Mouse (Mus musculus): ENCODE measurements at regions not wholly inside any gene's neighbourhood (a gene's known extent, or its start where the extent isn't known, plus 50 kb on each side); places are given as distances from the start of the nearest gene placed in this dataset.

DNA sequence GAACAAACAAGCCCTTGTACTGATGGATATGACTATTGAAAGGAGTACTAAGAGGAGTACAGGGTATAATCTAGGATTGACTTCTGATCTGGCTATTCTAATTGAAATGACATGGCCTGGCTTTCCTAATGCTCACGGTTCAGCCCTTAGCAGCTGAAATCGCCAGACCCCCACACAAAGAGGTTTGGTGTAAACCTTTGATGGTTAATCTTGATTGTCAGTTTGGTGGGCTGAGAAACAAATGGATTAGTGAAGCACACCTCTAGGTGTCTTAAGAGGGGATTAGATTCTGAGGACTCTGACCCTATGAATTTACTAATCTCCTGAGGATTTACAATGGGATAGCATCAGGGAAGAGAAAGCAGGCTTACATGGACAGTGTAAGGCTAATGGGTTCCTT is 623.4 kb upstream of the Adamts9 start:
- DNase-seq (ENCODE audit: extremely low read depth, low read depth, low spot score): no peak
- no peak overlapping the region for H3K27ac ChIP-seq (replicated peaks; ENCODE audit: insufficient read depth, low read depth, low read length)
- H3K79me2 ChIP-seq (ENCODE audit: control insufficient read depth, insufficient read depth, low read length): no peaks in the 10 kb centered on the region
- no peak overlapping the region for H3K9ac ChIP-seq (ENCODE audit: low read depth, low read length)
- H3K4me3 ChIP-seq (ENCODE audit: insufficient read depth, low read depth, low read length): no peak overlapping the region
- no peak for TF ChIP-seq CTCF (IDR thresholded peaks at IDR 0.05; ENCODE audit: low read depth, low read length)
- TF ChIP-seq POLR2A (IDR thresholded peaks at IDR 0.05; ENCODE audit: extremely low read depth, insufficient read depth, low read length): no peak
- WGBS: 37% methylated on average over 2 of the region's 2 CpGs
- no peaks in the 10 kb centered on the region for H3K4me1 ChIP-seq (ENCODE audit: control insufficient read depth, insufficient read depth, low read length)
- H3K36me3 ChIP-seq (ENCODE audit: control insufficient read depth, insufficient read depth, low read length): no peaks in the 10 kb centered on the region
- H3K27me3 ChIP-seq (ENCODE audit: control insufficient read depth, insufficient read depth, low read length): no peaks in the 10 kb centered on the region

DNA sequence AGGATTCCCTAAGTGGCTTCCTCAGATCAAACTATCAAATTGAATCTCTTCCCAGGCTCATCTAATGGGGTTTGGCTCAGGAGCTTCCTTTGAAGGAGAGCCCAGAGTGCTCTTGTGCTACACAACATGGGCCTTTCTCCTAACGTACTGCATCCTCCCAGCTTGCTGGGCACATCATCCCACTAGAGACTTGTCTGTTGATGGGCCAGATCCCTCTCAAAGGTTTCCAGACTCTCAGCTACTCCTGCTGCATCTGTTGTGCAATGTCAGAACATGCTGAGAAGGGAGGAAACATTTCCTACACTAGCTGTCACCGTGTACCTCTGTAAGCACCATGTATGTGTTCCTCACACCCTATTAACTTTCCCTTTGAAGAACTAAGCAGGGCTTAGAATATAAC is 605.0 kb upstream of the Adamts9 start:
- H3K27ac ChIP-seq (replicated peaks; ENCODE audit: insufficient read depth, low read depth, low read length): no peak overlapping the region
- 77% methylated on average over 2 of the region's 2 CpGs for WGBS
- 0 out of 2 replicates have a peak, but pooled peaks cover 1% of the 10 kb centered on the region for H3K4me1 ChIP-seq (ENCODE audit: control insufficient read depth, insufficient read depth, low read length)
- no peaks in the 10 kb centered on the region for H3K79me2 ChIP-seq (ENCODE audit: control insufficient read depth, insufficient read depth, low read length)
- no peak overlapping the region for H3K9ac ChIP-seq (ENCODE audit: low read depth, low read length)
- no peak for TF ChIP-seq CTCF (IDR thresholded peaks at IDR 0.05; ENCODE audit: low read depth, low read length)
- H3K27me3 ChIP-seq (ENCODE audit: control insufficient read depth, insufficient read depth, low read length): 0 out of 2 replicates have a peak, but pooled peaks cover 2% of the 10 kb centered on the region
- H3K36me3 ChIP-seq (ENCODE audit: control insufficient read depth, insufficient read depth, low read length): no peaks in the 10 kb centered on the region
- H3K4me3 ChIP-seq (ENCODE audit: insufficient read depth, low read depth, low read length): no peak overlapping the region
- DNase-seq (ENCODE audit: extremely low read depth, low read depth, low spot score): no peak

- Histone ChIP-seq H3K27me3 (ENCODE audit: control insufficient read depth, insufficient read depth, low read length) (no peaks in the 10 kb centered on the region), H3K4me1 (ENCODE audit: control insufficient read depth, insufficient read depth, low read length) (no peaks in the 10 kb centered on the region), H3K27ac (replicated peaks; ENCODE audit: insufficient read depth, low read depth, low read length) (no peak overlapping the region), H3K36me3 (ENCODE audit: control insufficient read depth, insufficient read depth, low read length) (no peaks in the 10 kb centered on the region), H3K79me2 (ENCODE audit: control insufficient read depth, insufficient read depth, low read length) (no peaks in the 10 kb centered on the region), H3K4me3 (ENCODE audit: insufficient read depth, low read depth, low read length) (no peak overlapping the region), H3K9ac (ENCODE audit: low read depth, low read length) (no peak overlapping the region)
- no peak for DNase-seq (ENCODE audit: extremely low read depth, low read depth, low spot score)
- 42% methylated on average over 1 of the region's 1 CpGs for WGBS
- TF ChIP-seq POLR2A (IDR thresholded peaks at IDR 0.05; ENCODE audit: extremely low read depth, insufficient read depth, low read length): no peak
- no peak for TF ChIP-seq CTCF (IDR thresholded peaks at IDR 0.05; ENCODE audit: low read depth, low read length)
These were observed 601.0 kb upstream of the Adamts9 start for GRCm38 (mm10) chr6:93544246-93544645.

GRCm38 (mm10) chr6:93543354-93544129 is 600.2 kb upstream of the Adamts9 start:
- no peak overlapping the region for H3K9ac ChIP-seq (ENCODE audit: low read depth, low read length)
- TF ChIP-seq CTCF (IDR thresholded peaks at IDR 0.05; ENCODE audit: low read depth, low read length) (no peak), POLR2A (IDR thresholded peaks at IDR 0.05; ENCODE audit: extremely low read depth, insufficient read depth, low read length) (no peak)
- no peaks in the 10 kb centered on the region for H3K27me3 ChIP-seq (ENCODE audit: control insufficient read depth, insufficient read depth, low read length)
- peak overlapping the region; percentile 20; the same call in 1 of the 2 replicates for H3K4me3 ChIP-seq (ENCODE audit: insufficient read depth, low read depth, low read length)
- no peaks in the 10 kb centered on the region for H3K79me2 ChIP-seq (ENCODE audit: control insufficient read depth, insufficient read depth, low read length)
- no peak for DNase-seq (ENCODE audit: extremely low read depth, low read depth, low spot score)
- 45% methylated on average over 15 of the region's 15 CpGs for WGBS
- no peaks in the 10 kb centered on the region for H3K36me3 ChIP-seq (ENCODE audit: control insufficient read depth, insufficient read depth, low read length)
- no peaks in the 10 kb centered on the region for H3K4me1 ChIP-seq (ENCODE audit: control insufficient read depth, insufficient read depth, low read length)
- H3K27ac ChIP-seq (replicated peaks; ENCODE audit: insufficient read depth, low read depth, low read length): no peak overlapping the region

DNA sequence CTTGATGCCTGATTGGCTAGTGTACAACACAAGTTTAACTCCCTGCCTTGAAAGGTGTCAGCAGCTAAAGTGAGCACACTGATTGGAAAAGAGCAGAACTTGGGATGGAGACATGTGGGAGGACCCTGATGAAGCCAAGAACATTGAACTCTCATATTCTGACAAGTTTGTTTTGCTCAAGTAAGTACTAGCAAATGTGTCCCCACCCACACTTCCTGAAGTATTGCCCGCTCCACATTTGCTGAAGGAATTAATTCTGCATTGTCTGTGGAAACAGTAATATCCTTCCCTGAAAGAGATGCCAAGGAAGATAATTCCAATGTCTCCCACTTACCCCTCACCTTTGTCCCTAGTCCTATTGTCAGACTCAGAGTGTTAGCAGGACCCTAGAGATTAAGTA is 596.3 kb upstream of the Adamts9 start:
- no peak for DNase-seq (ENCODE audit: extremely low read depth, low read depth, low spot score)
- whole genome bisulfite sequencing: 76% methylated on average over 1 of the region's 1 CpGs
- no peak overlapping the region for H3K4me3 ChIP-seq (ENCODE audit: insufficient read depth, low read depth, low read length)
- no peaks in the 10 kb centered on the region for H3K36me3 ChIP-seq (ENCODE audit: control insufficient read depth, insufficient read depth, low read length)
- H3K4me1 ChIP-seq (ENCODE audit: control insufficient read depth, insufficient read depth, low read length): no peaks in the 10 kb centered on the region
- no peak overlapping the region for H3K9ac ChIP-seq (ENCODE audit: low read depth, low read length)
- H3K27ac ChIP-seq (replicated peaks; ENCODE audit: insufficient read depth, low read depth, low read length): no peak overlapping the region
- no peak for TF ChIP-seq POLR2A (IDR thresholded peaks at IDR 0.05; ENCODE audit: extremely low read depth, insufficient read depth, low read length)
- no peak for TF ChIP-seq CTCF (IDR thresholded peaks at IDR 0.05; ENCODE audit: low read depth, low read length)
- H3K27me3 ChIP-seq (ENCODE audit: control insufficient read depth, insufficient read depth, low read length): no peaks in the 10 kb centered on the region
- H3K79me2 ChIP-seq (ENCODE audit: control insufficient read depth, insufficient read depth, low read length): no peaks in the 10 kb centered on the region

- Histone ChIP-seq H3K79me2 (ENCODE audit: control insufficient read depth, insufficient read depth, low read length) (no peaks in the 10 kb centered on the region), H3K4me3 (ENCODE audit: insufficient read depth, low read depth, low read length) (no peak overlapping the region), H3K9ac (ENCODE audit: low read depth, low read length) (no peak overlapping the region), H3K4me1 (ENCODE audit: control insufficient read depth, insufficient read depth, low read length) (no peaks in the 10 kb centered on the region), H3K27me3 (ENCODE audit: control insufficient read depth, insufficient read depth, low read length) (no peaks in the 10 kb centered on the region), H3K27ac (replicated peaks; ENCODE audit: insufficient read depth, low read depth, low read length) (no peak overlapping the region), H3K36me3 (ENCODE audit: control insufficient read depth, insufficient read depth, low read length) (no peaks in the 10 kb centered on the region)
- no peak for TF ChIP-seq POLR2A (IDR thresholded peaks at IDR 0.05; ENCODE audit: extremely low read depth, insufficient read depth, low read length)
- no peak for DNase-seq (ENCODE audit: extremely low read depth, low read depth, low spot score)
- 74% methylated on average over 4 of the region's 4 CpGs for WGBS
These were observed 595.9 kb upstream of the Adamts9 start for GRCm38 (mm10) chr6:93539171-93539570.

All from liver, adult 2 months (tissue).